Comparison of ENCODE assay signal across 10 mouse cellular contexts in the genomic region with DNA sequence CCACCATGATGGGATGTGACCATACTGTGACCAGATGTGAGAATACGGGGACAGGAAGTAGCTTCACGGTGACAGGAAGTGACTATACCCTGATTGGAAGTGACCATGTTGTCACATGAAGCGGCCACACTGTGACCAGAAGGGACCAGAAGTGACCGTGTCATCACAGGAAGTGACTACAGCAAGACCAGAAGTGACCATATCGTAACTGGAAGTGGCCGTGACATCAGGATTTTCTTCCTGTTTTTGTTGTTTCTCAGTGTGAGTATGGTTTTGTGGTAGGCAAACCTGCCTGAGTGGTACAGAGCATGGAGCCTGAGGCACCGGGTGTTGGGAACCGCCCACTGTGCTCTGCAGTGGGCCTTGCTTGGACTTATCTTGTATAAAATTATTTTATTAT.
DNase-seq lines count a peak whose midpoint lies in the region; ATAC-seq and TF ChIP-seq lines count a peak whose summit lies in the region.
"Had no signal": no experiment of that assay in that cellular context is flagged by ENCODE, and none has a peak within 500 bp of the region (broad histone marks: within the 10 kb centered on the region; RNA-seq: fewer than 3 reads in every experiment).

No protein-coding gene starts in this region.

- H3K36me3 ChIP-seq in liver, adult 2 months (ENCODE audit: control insufficient read depth, insufficient read depth, low read length): no peaks in the 10 kb centered on the region
- H3K36me3 ChIP-seq in liver, embryonic 12.5 days: no peaks in the 10 kb centered on the region
- H3K36me3 ChIP-seq: hindbrain, embryonic 15.5 days had no signal

- H3K9me3 ChIP-seq in liver, embryonic 12.5 days (replicated peaks): no peaks in the 10 kb centered on the region
- H3K9me3 ChIP-seq: hindbrain, embryonic 15.5 days had no signal

- no peak for TF ChIP-seq POLR2A in liver, adult 2 months (IDR thresholded peaks at IDR 0.05; ENCODE audit: extremely low read depth, insufficient read depth, low read length)

- H3K79me2 ChIP-seq in liver, adult 2 months (ENCODE audit: control insufficient read depth, insufficient read depth, low read length): no peaks in the 10 kb centered on the region

- no peak overlapping the region for H3K9ac ChIP-seq in liver, adult 2 months (ENCODE audit: low read depth, low read length)
- H3K9ac ChIP-seq in liver, embryonic 12.5 days: no peak overlapping the region
- H3K9ac ChIP-seq: hindbrain, embryonic 15.5 days had no signal

- 80% methylated on average over 8 of the region's 8 CpGs for WGBS in liver, adult 2 months
- WGBS in liver, embryonic 12.5 days (ENCODE audit: insufficient replicate concordance): 68% methylated on average over 8 of the region's 8 CpGs

- no peak overlapping the region for H3K27ac ChIP-seq in liver, adult 2 months (replicated peaks; ENCODE audit: insufficient read depth, low read depth, low read length)
- H3K27ac ChIP-seq in liver, embryonic 12.5 days: no peak overlapping the region
- H3K27ac ChIP-seq: hindbrain, embryonic 15.5 days had no signal

- no peaks in the 10 kb centered on the region for H3K4me1 ChIP-seq in liver, adult 2 months (ENCODE audit: control insufficient read depth, insufficient read depth, low read length)
- H3K4me1 ChIP-seq in liver, embryonic 12.5 days: peaks cover 4% of the 10 kb centered on the region; the same call in 1 of the 2 replicates
- H3K4me1 ChIP-seq: hindbrain, embryonic 15.5 days had no signal

- H3K4me2 ChIP-seq in liver, embryonic 12.5 days: no peak overlapping the region
- H3K4me2 ChIP-seq: hindbrain, embryonic 15.5 days had no signal

- TF ChIP-seq CTCF in liver, adult 2 months (IDR thresholded peaks at IDR 0.05; ENCODE audit: low read depth, low read length): no peak

- H3K4me3 ChIP-seq in liver, adult 2 months (ENCODE audit: insufficient read depth, low read depth, low read length): no peak overlapping the region
- no peak overlapping the region for H3K4me3 ChIP-seq in liver, embryonic 12.5 days
- H3K4me3 ChIP-seq: hindbrain, embryonic 15.5 days had no signal

- no peak for ATAC-seq in liver, embryonic 12.5 days
- ATAC-seq in megakaryocyte, adult 5-6 weeks (ENCODE audit: poor library complexity, severe bottlenecking): peak; percentile 58
- ATAC-seq in erythroid progenitor cell, adult 5-6 weeks (replicated peaks; ENCODE audit: low FRiP score, poor library complexity, severe bottlenecking): no peak

- no peaks in the 10 kb centered on the region for H3K27me3 ChIP-seq in liver, adult 2 months (ENCODE audit: control insufficient read depth, insufficient read depth, low read length)
- H3K27me3 ChIP-seq in liver, embryonic 12.5 days (replicated peaks): no peaks in the 10 kb centered on the region
- H3K27me3 ChIP-seq: hindbrain, embryonic 15.5 days had no signal

- peak; percentile 2 for DNase-seq in liver, adult 2 months (ENCODE audit: extremely low read depth, low read depth, low spot score)
- DNase-seq in B cell, adult 2 months: peak; percentile 36 to 40
- DNase-seq in T-cell, adult 2 months (ENCODE audit: low spot score): peak; percentile 6
- no peak for DNase-seq in layer of hippocampus, adult 18-20 months (ENCODE audit: low spot score in 2 of 2)
- no peak for DNase-seq in spleen, postnatal 36 days (ENCODE audit: low spot score in 2 of 2)
- DNase-seq: gastrocnemius, postnatal 10 days had no signal

Comparison
In these comparisons a context has a peak if more than half of its experiments do, and no peak if none do; other contexts are left out.
1. DNase-seq: peak in liver, adult 2 months (single experiment), B cell, adult 2 months (2 of 2) and T-cell, adult 2 months (single experiment); none in layer of hippocampus, adult 18-20 months (0 of 2) and spleen, postnatal 36 days (0 of 2).